Mouse (Mus musculus) ES-Bruce4 (cell line): ENCODE results near the gene Dnaja3. TPM values are rescaled to one million over a fixed set of nuclear protein-coding genes. Genes with fewer than 3 reads are reported as not detected.

Experiments used
- H3K27ac ChIP-seq: 2 replicates; pipeline ENCODE4 v1.5.1; 2012; ENCODE audit warnings: low read length, inconsistent platforms; ENCODE audit not compliant: insufficient read depth
- H3K27me3 ChIP-seq: 2 replicates; pipeline ENCODE4 v1.6.1; 2012; ENCODE audit warnings: mild to moderate bottlenecking, low read length, inconsistent platforms; ENCODE audit not compliant: control insufficient read depth, poor library complexity, insufficient read depth, severe bottlenecking
- H3K36me3 ChIP-seq: 2 replicates; pipeline ENCODE4 v1.6.1; 2012; ENCODE audit warnings: inconsistent platforms, mild to moderate bottlenecking, low read length, moderate library complexity; ENCODE audit not compliant: control insufficient read depth, poor library complexity, insufficient read depth, severe bottlenecking
- H3K4me1 ChIP-seq: one replicate; pipeline ENCODE4 v1.8.1; 2011; ENCODE audit warnings: low read length; ENCODE audit not compliant: control insufficient read depth, insufficient read depth
- H3K4me3 ChIP-seq: 2 replicates; pipeline ENCODE4 v1.5.1; 2011; ENCODE audit warnings: low read depth, mild to moderate bottlenecking, low read length
- H3K9ac ChIP-seq: 2 replicates; pipeline ENCODE4 v1.6.1; 2012; ENCODE audit warnings: low read depth, mild to moderate bottlenecking, inconsistent platforms; ENCODE audit not compliant: poor library complexity, severe bottlenecking
- H3K9me3 ChIP-seq: replicated peaks from 2 replicates; pipeline ENCODE4 v1.6.1; 2012; ENCODE audit warnings: mild to moderate bottlenecking, low read length, inconsistent platforms; ENCODE audit not compliant: control insufficient read depth, poor library complexity, insufficient read depth, severe bottlenecking
- CTCF ChIP-seq: IDR thresholded peaks from one replicate; pipeline ENCODE4 v1.8.1; 2011; ENCODE audit warnings: low read depth, low read length
- EP300 ChIP-seq: IDR thresholded peaks from 2 replicates; pipeline ENCODE4 v1.6.1; 2011; ENCODE audit warnings: low read depth, low read length; ENCODE audit not compliant: insufficient read depth
- POLR2A ChIP-seq: IDR thresholded peaks from one replicate; pipeline ENCODE4 v1.8.1; 2011; ENCODE audit warnings: low read length; ENCODE audit not compliant: insufficient read depth
- polyA plus RNA-seq: library from polyadenylated mRNA; stranded (reverse); fragments of >200 nt; gene quantifications from 2 replicates; pipeline ENCODE4 v1.2.4, GENCODE M21; 2011; ENCODE audit warnings: low read depth; ENCODE audit not compliant: missing spikeins, insufficient read depth, insufficient read length

The Dnaja3 gene
- polyA plus RNA-seq, 1 experiment = 55.9 TPM

DNA sequence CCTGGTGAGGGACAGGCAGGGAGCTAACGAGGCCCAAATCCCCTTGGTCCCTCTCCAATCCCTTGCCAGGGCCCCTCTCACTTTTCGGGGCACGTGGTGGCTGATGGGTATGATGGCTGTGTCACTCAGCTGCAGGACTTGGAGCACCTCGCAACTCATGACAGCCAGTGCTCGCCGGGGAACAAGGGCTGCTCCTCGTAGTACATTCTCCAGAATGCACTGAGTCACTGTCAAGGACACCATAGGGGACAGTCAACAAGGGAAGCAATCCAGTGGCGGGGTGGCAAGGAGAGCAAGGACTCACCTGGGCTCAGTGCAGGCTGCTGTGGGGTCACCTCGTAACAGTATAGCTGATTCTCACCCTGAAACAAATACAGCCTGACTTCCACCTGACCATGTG, 5.1 kb upstream of the Dnaja3 start:
- H3K27me3 ChIP-seq = no peaks in the 10 kb centered on the region
- no peak overlapping the region for H3K27ac ChIP-seq
- H3K4me1 ChIP-seq = peaks cover 2% of the 10 kb centered on the region
- H3K9me3 ChIP-seq = no peaks in the 10 kb centered on the region
- H3K36me3 ChIP-seq = no peaks in the 10 kb centered on the region
- H3K9ac ChIP-seq = no peak overlapping the region
- TF ChIP-seq POLR2A (no peak), EP300 (no peak), CTCF (no peak)
- no peak overlapping the region for H3K4me3 ChIP-seq

DNA sequence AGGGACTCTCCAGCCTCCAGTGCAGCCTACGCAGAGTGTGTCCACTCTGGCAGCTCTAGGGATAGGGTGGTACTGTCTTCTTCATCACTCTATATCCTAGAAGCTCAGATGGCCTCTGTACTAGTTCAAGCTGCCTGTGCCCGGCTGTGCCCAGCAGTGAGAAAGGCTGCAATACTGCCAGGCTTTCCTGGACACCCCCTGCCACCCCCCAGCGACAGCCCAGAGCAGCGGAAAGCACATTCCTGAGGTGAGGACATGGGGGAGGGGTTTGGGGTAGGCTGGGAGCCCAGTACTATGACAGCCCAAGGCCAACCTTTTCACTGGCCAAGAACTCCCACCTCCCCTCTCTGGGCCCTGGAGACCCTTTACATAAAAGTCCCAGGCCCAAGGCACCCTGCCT, 4.0 kb upstream of the Dnaja3 start:
- TF ChIP-seq CTCF (no peak), POLR2A (no peak), EP300 (no peak)
- Histone ChIP-seq H3K27ac (no peak overlapping the region), H3K4me3 (no peak overlapping the region), H3K9me3 (no peaks in the 10 kb centered on the region), H3K36me3 (no peaks in the 10 kb centered on the region), H3K4me1 (no peaks in the 10 kb centered on the region), H3K27me3 (no peaks in the 10 kb centered on the region), H3K9ac (no peak overlapping the region)

DNA sequence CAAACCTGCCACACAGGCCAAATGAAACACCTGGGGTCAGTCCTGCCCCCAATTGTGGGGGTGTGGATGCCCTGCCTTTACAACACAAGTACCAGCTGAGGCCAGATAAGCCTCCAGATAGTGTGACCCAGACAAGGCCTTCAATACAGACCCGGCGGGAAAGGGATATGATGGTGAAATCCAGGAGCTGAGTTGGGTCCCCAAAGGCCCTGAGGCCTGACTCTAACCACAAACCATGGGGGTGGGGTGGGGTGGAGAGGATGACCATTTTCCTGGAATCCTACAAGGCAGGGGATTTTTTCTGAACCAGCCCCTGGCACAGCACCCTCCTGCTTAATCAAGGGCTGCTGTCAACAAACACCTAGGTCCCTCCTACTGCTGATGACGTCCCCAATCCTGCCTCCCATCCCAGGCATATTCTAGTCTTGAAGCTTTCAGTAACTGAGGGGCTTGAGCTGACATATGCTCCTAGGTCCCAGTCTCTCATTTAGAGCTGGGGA, 848 bp upstream of the Dnaja3 start:
- H3K36me3 ChIP-seq = no peaks in the 10 kb centered on the region
- no peak overlapping the region for H3K27ac ChIP-seq
- H3K9me3 ChIP-seq = no peaks in the 10 kb centered on the region
- TF ChIP-seq EP300 = no peak
- TF ChIP-seq CTCF = no peak
- no peak for TF ChIP-seq POLR2A
- no peak overlapping the region for H3K9ac ChIP-seq
- no peaks in the 10 kb centered on the region for H3K27me3 ChIP-seq
- no peak overlapping the region for H3K4me3 ChIP-seq
- no peaks in the 10 kb centered on the region for H3K4me1 ChIP-seq

DNA sequence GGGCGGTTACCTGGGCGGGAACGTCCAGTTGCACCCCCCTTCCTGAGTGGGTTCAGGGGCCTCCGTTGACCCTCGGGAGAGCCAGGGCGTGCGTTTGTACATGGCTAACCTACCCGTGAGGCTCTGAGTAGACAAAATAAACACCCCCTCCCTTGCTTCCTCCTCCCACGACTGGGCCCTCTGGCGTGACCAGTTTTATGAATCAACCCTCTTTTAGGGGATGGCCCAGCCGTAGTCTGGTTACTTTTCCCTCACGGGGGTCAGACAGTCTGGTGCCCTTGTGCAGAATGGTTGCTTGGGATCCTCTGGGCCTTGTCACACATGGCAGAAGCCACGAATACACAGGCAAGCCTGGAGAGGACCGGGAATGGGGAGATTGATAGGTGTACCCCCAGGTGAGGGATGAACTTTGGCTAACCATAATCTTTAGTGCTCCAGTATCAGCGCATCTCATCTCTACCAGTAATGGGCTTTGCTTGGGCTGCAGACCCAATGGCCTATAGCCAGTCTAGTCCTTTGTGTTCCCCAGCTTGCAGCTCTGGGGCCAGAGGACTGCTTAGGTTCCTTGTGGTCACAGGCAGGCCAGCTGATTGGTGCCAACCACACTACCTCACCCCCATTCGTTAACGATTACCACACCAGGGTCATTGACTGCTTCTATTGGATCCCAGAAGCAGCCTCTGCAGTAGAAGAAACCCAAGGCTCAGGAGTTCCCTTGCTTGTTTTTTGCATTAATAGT, 647 bp downstream of the Dnaja3 start:
- Histone ChIP-seq H3K4me3 (peak overlapping the region; percentile 69), H3K4me1 (no peaks in the 10 kb centered on the region), H3K36me3 (no peaks in the 10 kb centered on the region), H3K9me3 (no peaks in the 10 kb centered on the region), H3K27ac (no peak overlapping the region), H3K9ac (peak overlapping the region; percentile 58), H3K27me3 (no peaks in the 10 kb centered on the region)
- TF ChIP-seq POLR2A (no peak), EP300 (no peak), CTCF (no peak)

DNA sequence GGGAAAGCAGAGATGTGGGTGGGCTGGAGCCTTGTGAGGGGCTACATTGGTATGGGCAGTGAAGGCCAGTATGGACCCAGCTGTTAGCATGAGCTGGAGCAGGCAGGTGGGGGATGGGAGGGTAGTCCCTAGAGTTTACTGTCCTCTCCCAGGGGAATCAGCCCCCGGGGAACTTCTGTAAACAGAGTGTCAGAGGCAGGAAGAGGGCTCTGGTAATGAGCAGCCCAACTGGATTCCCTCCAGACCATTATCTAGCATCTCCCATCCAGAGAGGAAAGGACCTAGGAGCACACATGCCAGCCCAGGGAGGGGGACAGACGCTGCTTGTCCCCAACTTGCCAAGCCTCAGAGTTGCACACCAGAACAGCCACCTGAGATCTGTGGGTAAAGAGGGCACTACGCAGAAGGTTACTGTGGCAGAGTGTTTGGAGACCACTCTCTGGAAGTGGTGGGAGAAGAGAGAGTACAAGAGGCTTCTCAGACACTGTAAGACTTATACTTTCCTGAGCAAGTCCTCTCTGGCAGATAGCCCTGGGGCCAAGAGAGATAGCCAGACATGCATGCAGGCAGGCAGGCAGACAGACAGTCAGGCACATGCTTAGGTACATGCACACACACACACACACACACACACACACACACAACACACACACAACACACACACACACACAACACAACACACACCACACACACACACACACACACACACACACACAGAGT, 1.5 kb downstream of the Dnaja3 start:
- H3K4me1 ChIP-seq = no peaks in the 10 kb centered on the region
- H3K27ac ChIP-seq = no peak overlapping the region
- H3K4me3 ChIP-seq = no peak overlapping the region
- no peak for TF ChIP-seq EP300
- no peak for TF ChIP-seq CTCF
- H3K36me3 ChIP-seq = no peaks in the 10 kb centered on the region
- H3K27me3 ChIP-seq = no peaks in the 10 kb centered on the region
- no peaks in the 10 kb centered on the region for H3K9me3 ChIP-seq
- no peak overlapping the region for H3K9ac ChIP-seq

DNA sequence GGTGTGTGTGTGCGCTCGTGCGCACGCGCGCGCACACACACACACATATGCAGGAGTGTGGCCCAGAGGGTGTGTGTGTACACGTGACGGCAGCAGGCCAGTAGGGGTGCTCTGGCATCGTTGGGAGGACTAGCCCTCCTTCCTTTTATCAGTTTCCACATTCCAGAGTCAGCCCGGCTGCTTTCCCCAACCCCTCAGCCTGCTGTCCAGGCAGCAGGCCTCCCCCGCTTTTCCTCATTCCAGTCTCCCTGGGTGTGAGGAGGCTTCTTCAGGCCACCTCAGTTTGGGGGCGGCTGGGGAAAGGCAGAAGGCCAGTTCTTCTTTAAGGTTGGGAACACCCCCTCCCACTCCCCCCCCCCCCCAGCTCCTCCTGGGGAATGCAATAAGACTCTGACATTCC, 2.4 kb downstream of the Dnaja3 start:
- H3K36me3 ChIP-seq = no peaks in the 10 kb centered on the region
- H3K27me3 ChIP-seq = no peaks in the 10 kb centered on the region
- H3K9ac ChIP-seq = no peak overlapping the region
- no peak overlapping the region for H3K27ac ChIP-seq
- TF ChIP-seq CTCF (no peak), POLR2A (no peak), EP300 (no peak)
- no peaks in the 10 kb centered on the region for H3K4me1 ChIP-seq
- H3K9me3 ChIP-seq = no peaks in the 10 kb centered on the region
- H3K4me3 ChIP-seq = no peak overlapping the region
